Mouse (Mus musculus) liver (tissue): Measurements from ENCODE around the gene Jsrp1.
"Not testable (repeated sequence)": the region's sequence is repeated elsewhere in the genome, so short reads cannot be mapped to it uniquely, and the experiment has no call there.

Experiments
- DNase-seq: peaks from one replicate; pipeline ENCODE4 v3.0.0-alpha.2; 2020; ENCODE audit warnings: mixed read lengths

The Jsrp1 gene

DNA sequence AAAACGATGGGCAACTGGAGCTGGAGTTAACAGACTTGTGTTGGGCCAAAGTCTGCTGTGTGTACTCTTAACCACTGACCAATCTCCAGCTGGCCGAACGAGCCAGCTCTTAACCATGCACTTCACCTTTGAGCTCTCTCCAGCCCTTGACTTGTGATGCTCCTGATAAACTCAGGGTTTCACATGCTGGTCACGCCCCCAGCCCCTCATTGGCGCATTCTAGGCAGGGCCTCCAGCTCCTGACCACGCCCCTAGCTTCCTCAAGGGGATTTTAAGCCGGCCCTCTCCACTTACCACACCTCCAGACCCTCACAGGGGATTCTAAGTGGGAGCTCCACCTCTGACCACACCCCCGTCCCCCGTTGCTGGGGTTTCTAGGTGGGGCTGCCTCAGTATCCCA is 17.8 kb upstream of the Jsrp1 start:
- peak; percentile 84 for DNase-seq

DNA sequence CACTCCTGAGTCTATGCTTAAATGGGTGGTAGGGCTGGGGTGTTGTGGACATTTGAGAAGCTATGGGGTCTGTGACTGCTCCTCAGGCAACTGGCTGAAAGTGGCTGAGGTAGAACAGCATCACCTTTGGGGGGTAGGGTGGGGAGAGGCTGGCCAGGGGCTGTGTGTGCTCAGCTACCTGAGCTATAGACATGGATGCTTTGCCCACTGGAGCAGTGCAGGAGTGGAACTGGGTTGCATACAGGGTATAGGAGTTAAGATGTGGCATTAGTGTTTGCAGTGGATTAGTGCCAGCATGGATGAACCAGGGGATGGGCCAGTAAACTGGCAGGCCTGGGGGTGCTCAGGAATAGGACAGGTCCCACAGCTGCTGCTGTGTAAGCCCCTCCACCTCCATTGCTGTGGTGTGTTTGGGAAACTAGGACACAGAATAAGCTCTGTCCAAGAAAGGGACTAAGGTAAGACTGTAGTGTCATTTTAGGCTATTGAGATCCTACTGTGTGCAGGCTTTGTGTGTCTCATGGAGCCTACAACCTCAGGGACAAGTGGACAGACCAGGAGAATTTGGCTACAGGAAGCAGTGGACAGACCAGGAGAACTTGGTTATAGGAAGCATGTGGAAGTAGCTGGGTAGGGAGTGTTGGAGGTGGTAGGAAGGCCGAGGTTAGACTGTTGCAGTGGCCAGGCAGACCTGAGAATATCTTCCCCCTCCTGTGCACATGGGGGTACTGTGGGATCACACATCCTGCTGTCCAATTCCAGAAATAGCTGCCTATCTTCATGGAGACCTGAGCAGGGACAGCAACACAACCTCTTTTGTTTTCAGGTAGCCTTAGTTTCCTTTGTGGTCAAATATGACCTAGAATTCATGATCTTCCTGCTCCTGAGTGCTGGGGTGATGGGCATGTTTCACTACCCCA is 16.3 kb upstream of the Jsrp1 start:
- DNase-seq = no peak

DNA sequence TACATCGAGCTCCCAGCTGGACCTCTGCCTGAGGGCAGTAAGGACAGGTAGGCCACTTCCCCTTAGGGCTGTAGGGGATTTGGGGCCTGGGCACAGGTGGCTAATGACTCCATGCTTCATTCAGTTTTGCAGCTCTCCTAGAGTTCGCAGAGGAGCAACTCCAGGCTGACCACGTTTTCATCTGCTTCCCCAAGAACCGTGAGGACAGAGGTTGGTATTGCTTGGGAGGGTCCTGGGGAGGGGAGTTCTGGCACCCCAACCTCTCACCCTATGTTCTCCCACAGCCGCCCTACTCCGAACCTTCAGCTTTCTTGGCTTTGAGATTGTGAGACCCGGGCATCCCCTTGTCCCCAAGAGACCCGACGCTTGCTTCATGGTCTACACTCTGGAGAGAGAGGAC is 15.3 kb upstream of the Jsrp1 start:
- DNase-seq = not testable (repeated sequence)

DNA sequence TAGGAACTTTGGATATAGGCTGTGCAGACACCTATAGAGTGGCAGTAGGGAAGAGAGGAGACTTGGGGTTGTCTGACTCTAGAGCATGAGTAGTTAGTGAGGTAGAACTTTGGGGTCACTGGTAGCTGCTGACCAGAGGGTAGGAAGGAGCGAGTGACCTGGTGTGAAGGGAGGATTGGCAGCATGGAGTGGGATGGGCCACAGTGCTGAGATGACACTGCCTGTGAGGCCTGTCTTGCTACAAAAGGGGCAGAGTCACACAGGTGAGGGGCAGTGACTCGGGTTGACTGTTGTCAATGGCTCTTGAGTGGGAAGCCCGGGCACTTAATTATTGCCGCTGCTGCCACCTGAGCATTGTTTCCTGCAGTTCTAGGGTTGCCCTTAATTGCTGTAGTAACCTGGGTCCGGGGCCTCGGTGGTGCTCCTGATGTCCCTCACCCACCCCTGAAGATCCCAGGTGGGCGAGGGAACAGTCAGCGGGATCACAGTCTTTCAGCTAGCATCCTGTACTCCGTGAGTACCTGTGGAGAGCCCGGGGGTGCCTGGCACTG is 14.6 kb upstream of the Jsrp1 start:
- DNase-seq = no peak

DNA sequence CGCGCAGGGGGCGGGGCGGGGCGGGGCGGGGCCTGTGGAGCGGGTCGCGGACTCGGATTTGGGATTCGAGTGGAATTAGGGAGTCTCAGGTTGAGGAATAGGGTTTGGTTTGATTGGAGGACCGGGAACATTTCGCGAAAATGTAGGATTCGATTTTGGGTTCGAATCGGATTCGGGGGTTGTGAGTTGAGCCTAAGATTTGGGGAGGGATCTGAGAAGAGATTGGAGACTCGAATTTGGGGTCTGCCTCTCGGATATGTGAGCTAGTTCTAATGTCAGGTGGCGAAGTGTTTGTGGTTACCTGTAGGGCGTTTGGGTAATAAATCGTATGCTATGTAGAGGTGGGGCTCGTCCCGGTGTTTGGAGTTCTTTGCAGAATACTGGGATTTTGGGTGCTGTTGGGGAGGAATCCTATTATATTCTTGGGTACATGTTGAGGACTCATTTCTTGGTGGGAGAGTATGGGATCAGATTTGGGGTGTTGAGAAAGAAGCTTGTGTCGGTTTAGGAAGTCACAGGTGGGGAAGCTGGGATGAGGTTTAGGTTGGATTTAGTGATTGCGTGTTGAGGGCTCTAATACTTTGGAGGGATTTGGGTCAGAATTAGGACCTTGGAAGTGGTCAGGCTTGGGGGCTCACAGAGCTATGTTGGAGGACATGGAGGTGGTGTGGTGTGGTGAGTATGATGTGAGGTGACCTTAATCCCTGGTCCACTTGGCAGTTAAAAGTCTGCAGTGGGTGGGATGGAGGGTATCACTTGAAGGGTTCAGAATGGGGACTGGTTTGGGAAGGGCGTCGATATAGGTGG is 14.0 kb upstream of the Jsrp1 start:
- no peak for DNase-seq

DNA sequence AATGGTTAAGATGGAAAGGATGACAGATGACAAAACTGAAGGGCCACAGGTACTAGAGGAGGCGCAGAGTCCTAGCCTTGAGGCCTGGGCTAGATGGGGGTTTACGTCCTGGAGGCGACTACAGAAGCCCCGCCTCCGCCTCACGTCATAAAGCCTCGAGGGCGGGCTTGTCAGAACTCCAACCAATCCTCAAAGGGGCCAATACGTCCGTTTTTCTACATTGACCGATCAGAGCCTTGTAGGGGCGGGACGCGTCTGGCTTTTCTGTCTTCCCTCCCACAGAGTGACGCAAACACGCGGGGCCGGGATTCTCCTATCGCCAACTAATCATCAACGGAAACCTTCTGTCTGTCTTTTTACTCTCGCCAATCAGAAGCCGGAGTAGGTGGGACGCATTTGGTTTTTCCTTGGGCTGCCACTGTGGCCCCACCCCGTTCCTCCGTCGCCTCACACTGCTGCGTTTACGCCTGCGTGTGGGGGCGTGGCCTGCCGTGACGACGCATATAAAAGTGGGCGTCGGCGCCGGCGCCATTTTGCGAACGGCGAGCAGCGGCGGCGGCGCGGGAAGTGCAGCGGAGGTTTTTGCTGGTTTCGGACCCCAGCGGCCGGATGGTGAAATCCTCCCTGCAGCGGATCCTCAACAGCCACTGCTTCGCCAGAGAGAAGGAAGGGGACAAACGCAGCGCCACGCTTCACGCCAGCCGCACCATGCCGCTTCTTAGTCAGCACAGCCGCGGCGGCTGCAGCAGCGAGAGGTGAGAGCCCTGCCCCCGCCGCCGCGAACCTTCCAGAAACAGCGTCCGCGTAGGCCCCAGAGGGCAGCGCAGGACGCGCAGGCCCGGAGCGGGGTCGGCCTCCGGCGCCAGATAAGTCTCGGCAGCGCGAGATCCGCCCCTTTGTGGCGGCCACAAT is 13.1 kb upstream of the Jsrp1 start, which contains the start of gene Oaz1:
Gene Oaz1 (plus strand): TSS at position 506 of the 912 bp plus-strand sequence.
- DNase-seq = peak; percentile 98

DNA sequence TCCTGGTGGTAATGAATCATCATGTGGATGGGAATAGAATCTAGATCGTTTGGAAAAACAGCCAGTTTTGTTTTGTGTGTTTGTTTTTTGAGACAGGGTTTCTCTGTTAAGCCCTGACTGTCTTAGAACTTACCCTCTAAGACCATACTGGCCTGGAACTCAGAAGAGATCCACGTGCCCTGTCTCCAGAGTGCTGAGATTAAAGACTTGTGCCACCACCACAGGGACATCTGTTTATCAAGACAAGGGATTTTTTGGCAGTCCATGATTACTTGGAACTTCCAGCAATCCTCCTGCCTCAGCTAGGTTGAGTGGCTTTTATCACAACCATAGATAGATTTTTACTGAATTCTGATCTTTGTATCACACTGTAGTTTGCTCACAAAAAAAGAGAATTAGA is 11.5 kb upstream of the Jsrp1 start:
- no peak for DNase-seq

DNA sequence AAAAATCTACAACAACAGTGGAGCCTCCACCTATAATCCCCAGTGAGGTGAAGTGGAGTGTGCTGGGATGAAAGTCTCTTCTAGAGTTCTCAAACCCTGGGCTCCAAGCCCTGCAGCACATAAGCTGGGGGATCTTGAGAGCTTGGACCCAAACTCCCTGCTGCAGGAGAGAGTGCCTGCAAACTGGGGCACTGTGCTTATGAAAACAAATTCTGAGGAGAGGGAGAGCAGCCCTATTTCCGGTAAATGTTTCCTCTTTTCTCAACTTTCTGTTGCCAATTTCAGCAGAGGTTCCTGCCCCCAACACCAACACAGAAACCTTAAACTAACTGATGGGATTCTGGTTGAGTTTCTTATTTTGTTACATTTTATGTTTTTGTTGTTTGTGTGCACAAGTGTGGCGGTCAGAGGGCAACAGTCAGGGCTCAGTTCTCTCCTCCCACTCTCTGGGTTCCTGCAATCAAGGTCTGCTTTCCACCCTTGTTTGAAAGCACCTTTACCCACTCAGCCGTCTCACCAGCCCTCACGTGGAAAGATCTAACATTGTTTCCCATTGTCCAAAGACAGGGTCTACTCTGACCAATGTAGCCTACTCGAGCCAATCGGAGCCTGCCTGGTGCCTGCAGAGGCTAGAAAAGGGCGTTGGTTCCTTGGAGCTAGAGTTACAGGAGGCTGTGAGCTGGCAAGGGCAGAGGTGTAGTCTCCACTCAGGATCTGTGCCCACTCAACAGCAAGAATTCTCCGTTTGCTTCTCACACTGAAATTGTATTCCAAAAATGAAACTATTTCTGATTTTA is 10.7 kb upstream of the Jsrp1 start:
- DNase-seq = peak; percentile 54

DNA sequence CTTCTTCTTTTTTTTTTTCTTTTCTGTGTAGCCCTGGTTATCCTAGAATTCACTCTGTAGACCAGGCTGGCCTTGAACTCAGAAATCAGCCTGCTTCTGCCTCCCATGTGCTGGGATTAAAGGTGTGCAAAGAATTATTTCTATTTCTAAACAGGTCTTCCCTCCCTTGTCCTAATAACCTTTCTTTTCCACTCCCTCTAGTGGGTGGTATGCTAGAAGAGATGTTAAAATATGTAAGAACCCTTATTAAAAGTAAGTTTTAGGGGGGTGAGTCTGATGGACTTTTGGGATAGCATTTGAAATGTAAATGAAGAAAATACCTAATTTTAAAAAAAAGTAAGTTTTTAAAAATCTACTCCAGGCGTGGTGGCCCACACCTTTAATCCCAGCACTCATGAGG is 10.0 kb upstream of the Jsrp1 start:
- DNase-seq = no peak

DNA sequence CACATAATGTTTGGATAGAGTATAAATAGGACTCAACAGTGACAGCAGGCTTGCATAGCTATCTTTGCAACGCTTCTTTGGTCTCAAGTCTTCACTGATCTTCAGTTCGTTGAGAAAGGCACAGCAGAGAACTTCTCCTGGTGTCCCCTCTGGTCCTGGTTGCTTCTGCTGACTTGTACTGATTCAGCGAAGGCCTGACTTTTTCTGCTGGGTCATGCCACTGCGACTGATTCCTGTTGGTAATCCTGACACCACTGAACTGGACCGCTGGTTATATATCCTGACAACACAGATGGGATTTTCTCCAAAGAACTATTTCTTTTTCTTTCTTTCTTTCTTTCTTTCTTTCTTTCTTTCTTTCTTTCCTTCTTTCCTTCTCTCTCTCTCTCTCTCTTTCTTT is 9.2 kb upstream of the Jsrp1 start:
- peak; percentile 78 for DNase-seq

DNA sequence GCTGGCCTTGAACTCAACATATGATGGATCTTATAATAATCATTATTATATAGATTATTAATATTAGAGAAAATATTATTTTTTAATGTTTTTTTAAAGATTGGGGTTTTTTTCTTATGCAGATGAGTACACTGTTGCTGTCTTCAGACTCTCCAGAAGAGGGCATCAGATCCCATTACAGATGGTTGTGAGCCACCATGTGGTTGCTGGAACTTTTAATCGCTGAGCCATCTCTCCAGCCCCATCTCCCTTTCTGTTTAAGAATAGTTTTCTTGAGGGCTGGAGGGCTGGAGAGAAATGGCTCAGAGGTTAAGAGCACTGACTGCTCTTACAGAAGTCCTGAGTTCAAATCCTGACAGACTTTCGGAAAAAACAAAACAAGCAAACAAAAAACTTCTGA is 8.7 kb upstream of the Jsrp1 start:
- peak; percentile 40 for DNase-seq

DNA sequence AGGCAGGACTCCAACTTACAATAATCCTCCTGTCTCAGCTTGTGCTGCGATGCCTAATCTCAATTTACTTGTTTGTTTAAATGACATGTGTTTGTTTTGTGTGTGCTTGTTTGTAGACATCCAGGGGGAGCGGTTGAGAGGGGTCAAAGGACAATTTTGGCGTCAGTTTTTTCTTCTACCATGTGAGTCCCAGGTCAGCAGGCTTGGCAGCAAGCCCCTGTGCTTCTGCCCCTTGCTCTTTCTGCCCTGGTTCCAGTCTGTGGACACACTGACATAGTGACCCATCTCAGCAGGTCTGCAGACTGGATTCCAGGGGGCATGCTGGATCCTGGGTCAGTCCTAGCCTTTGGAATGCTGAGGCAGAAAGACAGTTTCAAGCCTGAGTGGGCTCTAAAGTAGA is 6.1 kb upstream of the Jsrp1 start:
- peak; percentile 35 for DNase-seq

DNA sequence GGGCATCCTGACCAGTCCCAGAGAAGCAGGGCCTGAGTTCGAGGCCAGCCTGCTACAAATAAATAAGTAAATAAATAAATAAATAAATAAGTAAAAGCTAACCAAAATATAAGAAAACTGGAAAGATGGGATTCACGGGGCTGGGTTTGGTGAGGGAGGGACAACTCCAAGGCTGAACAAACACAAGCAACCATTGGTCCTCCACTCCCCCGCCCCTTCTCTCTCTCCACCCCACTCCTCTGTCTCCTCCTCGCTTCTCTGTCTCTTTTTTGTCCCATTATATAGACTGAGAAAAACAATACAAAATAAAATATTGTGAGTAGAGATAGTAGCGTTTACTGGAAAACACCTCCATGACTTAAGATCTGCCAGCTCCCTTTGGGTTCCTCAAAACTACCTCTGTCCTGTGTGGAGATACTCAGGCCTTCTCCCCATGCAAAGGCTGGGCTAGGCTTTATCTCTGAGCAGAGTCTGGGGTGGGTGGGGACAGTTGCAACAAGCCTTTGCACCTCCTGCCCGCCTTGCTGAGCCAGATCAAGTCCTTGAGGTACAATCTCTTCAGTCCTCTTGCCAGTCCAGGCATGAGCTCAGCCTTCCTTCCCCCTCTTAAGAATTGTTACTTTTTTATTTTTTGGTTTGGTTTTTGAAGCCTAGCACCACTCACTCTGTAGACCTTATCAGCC is 5.4 kb upstream of the Jsrp1 start:
- peak; percentile 92 for DNase-seq

DNA sequence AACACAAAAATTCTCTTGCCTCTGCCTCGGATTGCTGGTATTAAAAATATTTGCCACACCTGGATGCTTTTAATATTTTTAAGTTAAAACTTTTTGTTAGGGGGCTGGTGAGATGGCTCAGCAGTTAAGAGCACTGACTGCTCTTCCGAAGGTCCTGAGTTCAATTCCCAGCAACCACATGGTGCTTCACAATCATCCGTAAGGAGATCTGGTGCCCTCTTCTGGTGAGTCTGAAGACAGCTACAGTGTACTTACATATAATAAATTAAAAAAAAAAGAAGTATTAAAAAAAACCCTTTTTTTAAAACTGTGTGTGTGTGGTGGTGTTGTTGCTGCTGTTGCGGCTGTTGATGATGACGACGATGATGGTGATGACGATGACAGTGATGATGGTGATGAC is 4.7 kb upstream of the Jsrp1 start:
- DNase-seq = not testable (repeated sequence)

DNA sequence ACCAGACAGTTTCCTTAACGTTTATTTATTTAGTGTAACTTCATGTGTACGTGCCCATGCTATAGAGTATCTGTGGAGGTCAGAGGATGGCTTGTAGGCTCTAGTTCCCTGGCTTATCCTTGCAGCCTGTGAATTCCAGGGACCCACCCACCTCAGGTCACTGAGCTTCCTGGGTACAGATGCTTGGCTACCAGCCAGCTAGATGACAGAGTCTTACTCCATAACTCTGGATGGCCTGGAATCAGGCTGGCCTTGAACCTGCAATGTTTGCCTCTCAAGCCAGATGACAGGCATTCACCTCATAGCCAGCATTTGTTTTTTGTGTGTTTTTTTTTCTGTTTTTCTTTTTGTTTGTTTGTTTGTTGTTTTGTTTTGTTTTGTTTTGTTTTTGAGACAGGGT is 3.9 kb upstream of the Jsrp1 start:
- no peak for DNase-seq

DNA sequence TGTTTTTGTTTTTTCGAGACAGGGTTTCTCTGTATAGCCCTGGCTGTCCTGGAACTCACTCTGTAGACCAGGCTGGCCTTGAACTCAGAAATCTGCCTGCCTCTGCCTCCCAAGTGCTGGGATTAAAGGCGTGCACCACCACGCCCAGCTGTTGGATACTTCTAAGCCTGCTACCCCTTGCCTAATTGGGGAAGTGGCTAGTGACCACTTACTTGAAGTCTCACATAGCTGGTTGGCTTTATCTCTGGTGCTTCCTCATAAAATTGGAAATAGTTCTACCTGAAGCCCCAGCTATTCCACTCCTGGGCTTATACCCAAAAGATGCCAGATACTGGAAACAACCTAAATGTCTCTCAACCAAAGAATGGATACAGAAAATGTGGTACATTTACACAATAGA is 3.0 kb upstream of the Jsrp1 start:
- not testable (repeated sequence) for DNase-seq

DNA sequence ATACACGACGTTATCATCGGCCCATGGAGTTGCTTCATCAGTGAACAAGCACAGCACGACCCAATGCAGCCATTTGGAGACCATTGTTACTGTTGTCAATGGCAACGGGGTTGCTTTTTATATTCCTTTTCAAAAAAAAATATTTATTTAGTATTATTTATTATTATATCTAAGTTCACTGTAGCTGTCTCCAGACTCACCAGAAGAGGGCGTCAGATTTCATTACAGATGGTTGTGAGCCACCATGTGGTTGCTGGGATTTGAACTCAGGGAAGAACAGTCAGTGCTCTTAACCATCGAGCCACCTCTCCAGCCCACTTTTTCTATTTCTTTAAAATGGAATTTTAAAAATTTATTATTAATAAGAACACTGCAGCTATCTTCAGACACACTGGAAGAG is 1.5 kb upstream of the Jsrp1 start:
- no peak for DNase-seq

DNA sequence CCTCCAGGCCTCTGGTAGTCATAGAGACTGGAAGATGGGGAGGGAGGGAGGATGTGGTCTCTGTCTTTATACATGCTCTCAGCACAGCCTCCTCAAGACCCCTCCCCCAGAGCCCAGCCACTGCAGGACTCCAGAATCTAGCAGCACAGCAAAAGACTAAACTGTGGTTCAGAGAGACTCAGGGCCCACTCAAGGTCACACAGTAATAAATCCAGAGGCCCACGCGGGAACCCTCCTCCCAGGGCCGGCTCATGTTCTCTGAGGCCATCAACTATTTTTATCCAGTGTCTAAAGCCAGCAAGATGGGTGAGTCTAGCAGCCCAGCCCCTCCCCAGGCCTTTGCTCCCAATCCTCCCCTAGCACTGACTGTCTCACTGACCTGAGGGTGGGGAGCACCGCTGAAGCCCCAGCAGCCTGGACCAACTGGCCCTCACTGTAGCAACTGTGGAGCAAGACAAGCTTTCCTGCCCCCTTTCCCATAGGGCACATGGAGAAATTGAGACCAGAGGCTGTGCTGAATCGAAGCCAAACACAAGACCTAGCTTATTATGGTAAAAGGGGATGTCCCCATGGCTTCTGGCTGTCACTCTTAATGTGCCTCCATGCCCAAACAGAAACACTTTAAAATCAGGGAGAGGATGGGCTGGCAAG is 782 bp downstream of the Jsrp1 start:
- no peak for DNase-seq

DNA sequence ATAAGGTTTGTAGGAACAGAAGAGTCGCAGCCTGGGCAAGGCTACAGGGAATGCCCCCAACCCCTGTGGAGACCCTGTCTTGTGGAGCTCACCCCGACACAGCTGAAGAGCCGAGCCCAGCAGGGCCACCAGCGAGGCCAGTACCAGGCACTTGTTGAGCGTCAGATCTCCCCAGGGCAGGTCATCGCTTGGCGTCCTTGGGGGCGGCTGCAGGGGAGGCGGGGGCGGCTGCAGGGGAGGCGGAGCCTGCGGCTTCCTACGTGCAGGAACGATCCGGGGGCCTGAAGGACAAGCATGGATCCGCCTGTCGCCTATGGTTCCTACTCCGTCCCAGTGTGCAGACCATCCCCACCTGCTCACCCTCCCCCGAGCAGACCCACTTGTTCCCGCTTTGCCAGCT is 3.2 kb downstream of the Jsrp1 start:
- DNase-seq = no peak

DNA sequence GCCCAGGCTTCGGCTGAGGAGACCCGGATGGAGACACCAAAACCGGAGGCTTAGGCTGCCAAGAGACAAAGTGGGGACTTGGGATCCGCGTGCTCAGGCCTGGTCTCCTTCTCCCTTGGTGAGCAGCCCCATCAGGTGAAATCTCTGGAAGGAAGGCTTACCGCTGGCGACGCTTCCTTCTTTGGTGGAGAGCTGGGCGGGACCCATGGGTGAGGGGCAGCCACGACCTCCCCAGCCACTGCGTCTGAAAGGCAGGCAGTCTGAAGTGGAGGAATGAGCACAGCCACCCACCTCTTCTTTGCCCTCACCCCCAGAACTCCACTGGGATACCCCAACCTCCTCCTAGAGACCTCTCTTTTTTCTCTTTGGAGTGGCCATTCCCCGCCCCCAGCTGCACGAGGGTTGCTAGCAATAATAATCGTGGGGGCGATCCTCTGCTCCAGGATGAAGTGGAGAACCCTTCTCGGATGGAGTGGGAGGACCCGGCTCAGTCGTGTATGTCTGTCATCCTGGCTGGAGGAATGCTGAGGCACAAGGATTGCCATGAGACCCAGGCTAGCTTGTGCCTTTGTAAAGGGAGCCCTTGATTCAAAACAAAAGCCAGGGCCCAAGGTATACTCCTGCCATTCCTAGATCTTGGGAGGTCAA is 4.2 kb downstream of the Jsrp1 start:
- no peak for DNase-seq
